Mouse (Mus musculus) midbrain, embryonic 14.5 days (tissue): ENCODE results near the gene Sytl1. TPM values are rescaled to one million over a fixed set of nuclear protein-coding genes. Genes with fewer than 3 reads are reported as not detected.

Experiments used
- ATAC-seq: fragments of 200-750 bp; cut with Nextera tagmentation; 2 replicates; pipeline ENCODE4 v1.8.0; 2017; ENCODE audit warnings: moderate number of reproducible peaks, moderate library complexity; ENCODE audit not compliant: low FRiP score, low TSS enrichment
- DNase-seq: peaks from one replicate; pipeline ENCODE4 v3.0.0-alpha.2; 2015
- H3K27ac ChIP-seq: fragments of 300-500 bp; sonication (generic); replicated peaks from 2 replicates; pipeline ENCODE4 v1.5.1; 2014; ENCODE audit warnings: mild to moderate bottlenecking, low read depth, low read length, moderate library complexity
- H3K27me3 ChIP-seq: fragments of 300-500 bp; sonication (generic); 2 replicates; pipeline ENCODE4 v1.6.1; 2014; ENCODE audit warnings: low read length, control low read depth, mixed read lengths; ENCODE audit not compliant: control insufficient read depth, insufficient read depth
- H3K36me3 ChIP-seq: fragments of 300-500 bp; sonication (generic); 2 replicates; pipeline ENCODE4 v1.6.1; 2014; ENCODE audit warnings: low read length, control low read depth; ENCODE audit not compliant: control insufficient read depth, insufficient read depth
- H3K4me1 ChIP-seq: fragments of 300-500 bp; sonication (generic); 2 replicates; pipeline ENCODE4 v1.6.1; 2014; ENCODE audit warnings: mild to moderate bottlenecking, antibody characterized with exemption, low read length, control low read depth; ENCODE audit not compliant: control insufficient read depth, insufficient read depth
- H3K4me2 ChIP-seq: fragments of 300-500 bp; sonication (generic); 2 replicates; pipeline ENCODE4 v1.6.1; 2014; ENCODE audit warnings: mild to moderate bottlenecking, low read length, moderate library complexity
- H3K4me3 ChIP-seq: fragments of 300-500 bp; sonication (generic); replicated peaks from 2 replicates; pipeline ENCODE4 v1.5.1; 2014; ENCODE audit warnings: low read depth, low read length
- H3K9ac ChIP-seq: fragments of 300-500 bp; sonication (generic); replicated peaks from 2 replicates; pipeline ENCODE4 v1.6.1; 2014; ENCODE audit warnings: mild to moderate bottlenecking, low read length, moderate library complexity
- H3K9me3 ChIP-seq: fragments of 300-500 bp; sonication (generic); 2 replicates; pipeline ENCODE4 v1.6.1; 2016; ENCODE audit warnings: low read length, control low read depth, mixed read lengths; ENCODE audit not compliant: control insufficient read depth
- WGBS: fragments of 180-500 bp; shearing (Covaris S2); extraction: QIAGEN DNeasy Blood & Tissue Kit; methylation state at CpG from one replicate; pipeline ENCODE4 v1.1.7; 2014; 5-methylcytosine and 5-hydroxymethylcytosine counted together
- polyA plus RNA-seq: library from polyadenylated mRNA; unstranded; fragments of >200 nt; fragmentation: Nextera tagmentation; extraction: Ambion mirVana; gene quantifications from 2 replicates; pipeline ENCODE4 v1.2.1, GENCODE M21; 2014

Sytl1 gene
- polyA plus RNA-seq, 1 experiment from 2014 or later = 0.25 TPM

- DNase-seq = no peak
These were observed 42.3 kb downstream of the Sytl1 start for GRCm38 (mm10) chr4:133220656-133221055.

GRCm38 (mm10) chr4:133218745-133219144 lies 44.2 kb downstream of the Sytl1 start:
- DNase-seq = no peak
- Histone ChIP-seq H3K9me3 (no peaks in the 10 kb centered on the region), H3K36me3 (no peaks in the 10 kb centered on the region), H3K27me3 (peaks cover 15% of the 10 kb centered on the region), H3K4me2 (no peak overlapping the region), H3K9ac (no peak overlapping the region), H3K27ac (no peak overlapping the region), H3K4me3 (no peak overlapping the region), H3K4me1 (peaks cover 8% of the 10 kb centered on the region; the same call in 1 of the 2 replicates)
- ATAC-seq = no peak
- 87% methylated on average over 3 of the region's 3 CpGs for WGBS

More at GRCm38 (mm10) chr4:133220656-133221055, 42.3 kb downstream of the Sytl1 start:
- no peak for ATAC-seq
- WGBS = 2% methylated on average over 25 of the region's 25 CpGs
- H3K9ac ChIP-seq = peak overlapping the region; percentile 42; the same call in 1 of the 2 replicates
- H3K4me2 ChIP-seq = peak overlapping the region; percentile 55
- no peaks in the 10 kb centered on the region for H3K9me3 ChIP-seq
- H3K36me3 ChIP-seq = no peaks in the 10 kb centered on the region
- peaks cover 4% of the 10 kb centered on the region; the same call in 1 of the 2 replicates for H3K4me1 ChIP-seq
- peak overlapping the region; percentile 25; the same call in 1 of the 2 replicates for H3K4me3 ChIP-seq
- H3K27me3 ChIP-seq = peaks cover 8% of the 10 kb centered on the region; the same call in 1 of the 2 replicates
- H3K27ac ChIP-seq = no peak overlapping the region

GRCm38 (mm10) chr4:133217641-133218040 lies 45.3 kb downstream of the Sytl1 start:
- DNase-seq (peak; percentile 87), ATAC-seq (no peak)
- no peak overlapping the region for H3K9ac ChIP-seq
- no peak overlapping the region for H3K27ac ChIP-seq
- H3K27me3 ChIP-seq = peaks cover 22% of the 10 kb centered on the region
- no peak overlapping the region for H3K4me2 ChIP-seq
- H3K36me3 ChIP-seq = no peaks in the 10 kb centered on the region
- H3K4me3 ChIP-seq = no peak overlapping the region
- no peaks in the 10 kb centered on the region for H3K9me3 ChIP-seq
- WGBS = 2% methylated on average over 5 of the region's 5 CpGs
- peaks cover 19% of the 10 kb centered on the region for H3K4me1 ChIP-seq

- Histone ChIP-seq H3K4me2 (peak overlapping the region; percentile 97), H3K27me3 (peaks cover 24% of the 10 kb centered on the region), H3K4me1 (peaks cover 18% of the 10 kb centered on the region; the same call in 1 of the 2 replicates), H3K9ac (no peak overlapping the region), H3K36me3 (no peaks in the 10 kb centered on the region), H3K9me3 (no peaks in the 10 kb centered on the region), H3K4me3 (peak overlapping the region; percentile 64), H3K27ac (no peak overlapping the region)
- ATAC-seq (no peak), DNase-seq (no peak)
- 8% methylated on average over 10 of the region's 10 CpGs for WGBS
These were observed 49.3 kb downstream of the Sytl1 start for GRCm38 (mm10) chr4:133213661-133214060.

GRCm38 (mm10) chr4:133213268-133213590 lies 49.7 kb downstream of the Sytl1 start:
- peaks cover 18% of the 10 kb centered on the region; the same call in 1 of the 2 replicates for H3K4me1 ChIP-seq
- WGBS = 0% methylated on average over 9 of the region's 9 CpGs
- H3K27me3 ChIP-seq = peaks cover 24% of the 10 kb centered on the region
- no peak overlapping the region for H3K27ac ChIP-seq
- DNase-seq (peak; percentile 67), ATAC-seq (no peak)
- H3K36me3 ChIP-seq = no peaks in the 10 kb centered on the region
- peak overlapping the region; percentile 57; the same call in 1 of the 2 replicates for H3K9ac ChIP-seq
- H3K4me3 ChIP-seq = peak overlapping the region; percentile 64
- no peaks in the 10 kb centered on the region for H3K9me3 ChIP-seq
- H3K4me2 ChIP-seq = peak overlapping the region; percentile 97

- WGBS = 1% methylated on average over 44 of the region's 44 CpGs
- Histone ChIP-seq H3K36me3 (no peaks in the 10 kb centered on the region), H3K4me2 (peak overlapping the region; percentile 97), H3K27ac (no peak overlapping the region), H3K4me3 (peak overlapping the region; percentile 64), H3K9me3 (no peaks in the 10 kb centered on the region), H3K4me1 (peaks cover 18% of the 10 kb centered on the region; the same call in 1 of the 2 replicates), H3K9ac (peak overlapping the region; percentile 57), H3K27me3 (peaks cover 24% of the 10 kb centered on the region)
- DNase-seq (peak; percentile 92), ATAC-seq (peak; percentile 88)
These were observed 50.2 kb downstream of the Sytl1 start for GRCm38 (mm10) chr4:133212562-133213267.

GRCm38 (mm10) chr4:133211751-133212561 lies 51.0 kb downstream of the Sytl1 start, which contains the start of the genes Cd164l2 and Gpr3:
TSS of gene Cd164l2 (plus strand) at chr4:133212131.
TSS of gene Gpr3 (minus strand) at chr4:133212536.
- peaks cover 24% of the 10 kb centered on the region for H3K27me3 ChIP-seq
- no peaks in the 10 kb centered on the region for H3K36me3 ChIP-seq
- no peak within 1 kb of the TSS for H3K27ac ChIP-seq
- peak; percentile 62 for ATAC-seq
- H3K4me1 ChIP-seq = peaks cover 18% of the 10 kb centered on the region; the same call in 1 of the 2 replicates
- peak within 1 kb of the TSS; percentile 64 for H3K4me3 ChIP-seq
- WGBS = 2% methylated on average over 52 of the region's 52 CpGs
- H3K4me2 ChIP-seq = peak within 1 kb of the TSS; percentile 97
- no peak for DNase-seq
- H3K9ac ChIP-seq = peak within 1 kb of the TSS; percentile 57
- H3K9me3 ChIP-seq = no peaks in the 10 kb centered on the region

GRCm38 (mm10) chr4:133210788-133211390 lies 52.0 kb downstream of the Sytl1 start:
- Histone ChIP-seq H3K27me3 (peaks cover 24% of the 10 kb centered on the region), H3K9ac (no peak overlapping the region), H3K9me3 (no peaks in the 10 kb centered on the region), H3K4me2 (no peak overlapping the region), H3K4me3 (no peak overlapping the region), H3K27ac (no peak overlapping the region), H3K4me1 (peaks cover 18% of the 10 kb centered on the region; the same call in 1 of the 2 replicates), H3K36me3 (no peaks in the 10 kb centered on the region)
- 94% methylated on average over 19 of the region's 19 CpGs for WGBS
- ATAC-seq (no peak), DNase-seq (no peak)
